Mouse (Mus musculus): Measurements from ENCODE around the gene Klk1b8. TPM values are rescaled to one million over a fixed set of nuclear protein-coding genes. Genes with fewer than 3 reads are reported as not detected.
"Not testable (repeated sequence)": the region's sequence is repeated elsewhere in the genome, so short reads cannot be mapped to it uniquely, and the experiment has no call there.

The Klk1b8 gene
- polyA plus RNA-seq, 1 experiment: not detected

GRCm38 (mm10) chr7:43995577-43995976 lies 45.1 kb downstream of the Klk1b8 start, which contains the start of gene Klk1b11:
Gene Klk1b11, plus strand, starts transcription at chr7:43995877.
- DNase-seq (ENCODE audit: low spot score): not testable (repeated sequence)

Other genes with a start within 250 kb of the Klk1b8 start
- gene Klk13, start 238.1 kb upstream of the Klk1b8 start, polyA plus RNA-seq (2012; rRNA removed): 0.36 and 0.83 TPM in 2 replicates
- gene Klk12, start 181.8 kb upstream of the Klk1b8 start, polyA plus RNA-seq (2012; rRNA removed): not detected in 2 replicates
- gene Klk11, start 176.1 kb upstream of the Klk1b8 start, polyA plus RNA-seq (2012; rRNA removed): 0.23 TPM in 1 of 2 replicates, not detected in the other
- 0.49 and 0.59 TPM in 2 replicates for gene Klk10, start 169.6 kb upstream of the Klk1b8 start, polyA plus RNA-seq (2012; rRNA removed)
- 0.04 TPM in 1 of 2 replicates, not detected in the other for gene Klk9, start 158.8 kb upstream of the Klk1b8 start, polyA plus RNA-seq (2012; rRNA removed)
- gene Klk8, start 153.1 kb upstream of the Klk1b8 start, polyA plus RNA-seq (2012; rRNA removed): 8.1 and 8.9 TPM in 2 replicates
- not detected in 2 replicates for gene Klk7, start 139.4 kb upstream of the Klk1b8 start, polyA plus RNA-seq (2012; rRNA removed)
- 0.30 TPM in 1 of 2 replicates, not detected in the other for gene Klk6, start 126.2 kb upstream of the Klk1b8 start, polyA plus RNA-seq (2012; rRNA removed)
- gene Klk5, start 108.7 kb upstream of the Klk1b8 start, polyA plus RNA-seq (2012; rRNA removed): not detected in 2 replicates
- not detected in 2 replicates for gene Klk4, start 69.5 kb upstream of the Klk1b8 start, polyA plus RNA-seq (2012; rRNA removed)
- not detected in 2 replicates for gene Klk15, start 16.9 kb upstream of the Klk1b8 start, polyA plus RNA-seq (2012; rRNA removed)
- gene Klk1b1, start 16.1 kb downstream of the Klk1b8 start, polyA plus RNA-seq (2012; rRNA removed): not detected in 2 replicates
- gene Klk1b9, start 25.4 kb downstream of the Klk1b8 start, polyA plus RNA-seq (2012; rRNA removed): not detected in 2 replicates
- not detected in 2 replicates for gene Klk1b11, start 45.2 kb downstream of the Klk1b8 start, polyA plus RNA-seq (2012; rRNA removed)
- not detected in 2 replicates for gene Klk1b26, start 61.5 kb downstream of the Klk1b8 start, polyA plus RNA-seq (2012; rRNA removed)
- gene Klk1b27, start 101.6 kb downstream of the Klk1b8 start, polyA plus RNA-seq (2012; rRNA removed): not detected in 2 replicates
- not detected in 2 replicates for gene Klk1b21, start 151.7 kb downstream of the Klk1b8 start, polyA plus RNA-seq (2012; rRNA removed)
- not detected in 2 replicates for gene Klk1b22, start 162.0 kb downstream of the Klk1b8 start, polyA plus RNA-seq (2012; rRNA removed)
- gene Klk1b16, start 186.1 kb downstream of the Klk1b8 start, polyA plus RNA-seq (2012; rRNA removed): not detected in 2 replicates
- gene Klk1b24, start 237.6 kb downstream of the Klk1b8 start, polyA plus RNA-seq (2012; rRNA removed): not detected in 2 replicates
- gene Klk1b3, start 247.5 kb downstream of the Klk1b8 start, polyA plus RNA-seq (2012; rRNA removed): not detected in 2 replicates